Mouse (Mus musculus) liver, adult 2 months (tissue): ENCODE measurements around the gene Esf1. TPM values are rescaled to one million over a fixed set of nuclear protein-coding genes. Genes with fewer than 3 reads are reported as not detected.
"Not testable (repeated sequence)": the region's sequence is repeated elsewhere in the genome, so short reads cannot be mapped to it uniquely, and the experiment has no call there.

ENCODE experiments used
- DNase-seq: peaks from one replicate; pipeline ENCODE4 v3.0.0-alpha.2; 2011; ENCODE audit warnings: low read depth, low spot score; ENCODE audit errors: extremely low read depth
- H3K27ac ChIP-seq: fragments of 200-500 bp; replicated peaks from 2 replicates; pipeline ENCODE4 v1.5.1; 2012; ENCODE audit warnings: low read depth, mild to moderate bottlenecking, control low read depth, inconsistent platforms, low read length; ENCODE audit not compliant: insufficient read depth
- H3K27me3 ChIP-seq: fragments of 200-500 bp; 2 replicates; pipeline ENCODE4 v1.6.1; 2012; ENCODE audit warnings: mild to moderate bottlenecking, moderate library complexity, low read length, inconsistent platforms; ENCODE audit not compliant: control insufficient read depth, insufficient read depth
- H3K36me3 ChIP-seq: fragments of 200-500 bp; 2 replicates; pipeline ENCODE4 v1.6.1; 2012; ENCODE audit warnings: low read length, inconsistent platforms; ENCODE audit not compliant: control insufficient read depth, insufficient read depth
- H3K4me1 ChIP-seq: fragments of 200-500 bp; 2 replicates; pipeline ENCODE4 v1.6.1; 2011; ENCODE audit warnings: low read length; ENCODE audit not compliant: control insufficient read depth, insufficient read depth
- H3K4me3 ChIP-seq: fragments of 200-500 bp; 2 replicates; pipeline ENCODE4 v1.5.1; 2011; ENCODE audit warnings: low read depth, mild to moderate bottlenecking, control low read depth, low read length, moderate library complexity; ENCODE audit not compliant: insufficient read depth
- H3K79me2 ChIP-seq: fragments of 200-500 bp; 2 replicates; pipeline ENCODE4 v1.6.1; 2012; ENCODE audit warnings: inconsistent platforms, mild to moderate bottlenecking, low read length, moderate library complexity; ENCODE audit not compliant: control insufficient read depth, insufficient read depth
- H3K9ac ChIP-seq: fragments of 200-500 bp; 2 replicates; pipeline ENCODE4 v1.6.1; 2012; ENCODE audit warnings: low read depth, mild to moderate bottlenecking, control low read depth, inconsistent platforms, low read length
- CTCF ChIP-seq: fragments of 200-500 bp; IDR thresholded peaks from 2 replicates; pipeline ENCODE4 v1.5.1; 2011; ENCODE audit warnings: low read depth, low read length, control low read depth
- POLR2A ChIP-seq: fragments of 200-500 bp; IDR thresholded peaks from 2 replicates; pipeline ENCODE4 v1.6.1; 2011; ENCODE audit warnings: low read length, control low read depth; ENCODE audit not compliant: insufficient read depth; ENCODE audit errors: extremely low read depth
- WGBS: fragments of 180-500 bp; shearing (Covaris S2); methylation state at CpG from one replicate; pipeline ENCODE4 v1.1.7; 2018; 5-methylcytosine and 5-hydroxymethylcytosine counted together
- polyA plus RNA-seq: library from polyadenylated mRNA; depleted of rRNA; stranded (reverse); fragments of >200 nt; gene quantifications from 2 replicates; pipeline ENCODE4 v1.2.3, GENCODE M21; 2012
- total RNA-seq: library from RNA; depleted of rRNA; stranded (reverse); fragments of >200 nt; gene quantifications from 2 replicates; pipeline ENCODE4 v1.2.3, GENCODE M21; 2014

Gene Esf1
- total and polyA plus RNA-seq, 2 experiments, result 0.71 to 10.6 TPM

- no peak overlapping the region for H3K9ac ChIP-seq
- H3K4me1 ChIP-seq, result no peaks in the 10 kb centered on the region
- no peaks in the 10 kb centered on the region for H3K79me2 ChIP-seq
- TF ChIP-seq CTCF (no peak), POLR2A (no peak)
- H3K27me3 ChIP-seq, result no peaks in the 10 kb centered on the region
- H3K4me3 ChIP-seq, result no peak overlapping the region
- no peak for DNase-seq
- 80% methylated on average over 3 of the region's 3 CpGs for WGBS
- H3K36me3 ChIP-seq, result no peaks in the 10 kb centered on the region
- H3K27ac ChIP-seq, result no peak overlapping the region
These were observed 70.4 kb downstream of the Esf1 start for GRCm38 (mm10) chr2:140099971-140100370.

- no peak for TF ChIP-seq CTCF
- TF ChIP-seq POLR2A, result no peak
- no peak for DNase-seq
- H3K9ac ChIP-seq, result no peak overlapping the region
- H3K27ac ChIP-seq, result no peak overlapping the region
- WGBS, result 83% methylated on average over 3 of the region's 3 CpGs
- no peaks in the 10 kb centered on the region for H3K36me3 ChIP-seq
- no peak overlapping the region for H3K4me3 ChIP-seq
- no peaks in the 10 kb centered on the region for H3K4me1 ChIP-seq
- H3K79me2 ChIP-seq, result no peaks in the 10 kb centered on the region
- H3K27me3 ChIP-seq, result no peaks in the 10 kb centered on the region
These were observed 73.2 kb downstream of the Esf1 start for GRCm38 (mm10) chr2:140097131-140097591.

GRCm38 (mm10) chr2:140096034-140096433, 74.3 kb downstream of the Esf1 start:
- no peak overlapping the region for H3K27ac ChIP-seq
- no peaks in the 10 kb centered on the region for H3K36me3 ChIP-seq
- no peak for DNase-seq
- H3K4me1 ChIP-seq, result no peaks in the 10 kb centered on the region
- 90% methylated on average over 5 of the region's 5 CpGs for WGBS
- H3K9ac ChIP-seq, result no peak overlapping the region
- TF ChIP-seq CTCF (no peak), POLR2A (no peak)
- no peaks in the 10 kb centered on the region for H3K27me3 ChIP-seq
- no peak overlapping the region for H3K4me3 ChIP-seq
- no peaks in the 10 kb centered on the region for H3K79me2 ChIP-seq

GRCm38 (mm10) chr2:140093433-140093832, 76.9 kb downstream of the Esf1 start:
- TF ChIP-seq POLR2A (no peak), CTCF (no peak)
- H3K9ac ChIP-seq, result no peak overlapping the region
- 91% methylated on average over 5 of the region's 5 CpGs for WGBS

GRCm38 (mm10) chr2:140084245-140084644, 86.1 kb downstream of the Esf1 start:
- H3K79me2 ChIP-seq, result no peaks in the 10 kb centered on the region
- no peak overlapping the region for H3K9ac ChIP-seq
- no peak overlapping the region for H3K4me3 ChIP-seq
- no peak overlapping the region for H3K27ac ChIP-seq
- no peaks in the 10 kb centered on the region for H3K4me1 ChIP-seq
- no peak for TF ChIP-seq CTCF
- no peak for TF ChIP-seq POLR2A
- DNase-seq, result no peak
- 88% methylated on average over 7 of the region's 7 CpGs for WGBS
- H3K36me3 ChIP-seq, result no peaks in the 10 kb centered on the region
- H3K27me3 ChIP-seq, result no peaks in the 10 kb centered on the region

More at GRCm38 (mm10) chr2:140093433-140093832, 76.9 kb downstream of the Esf1 start:
- no peaks in the 10 kb centered on the region for H3K4me1 ChIP-seq
- no peak overlapping the region for H3K4me3 ChIP-seq
- H3K27ac ChIP-seq, result no peak overlapping the region
- no peak for DNase-seq
- H3K79me2 ChIP-seq, result no peaks in the 10 kb centered on the region
- no peaks in the 10 kb centered on the region for H3K36me3 ChIP-seq
- H3K27me3 ChIP-seq, result no peaks in the 10 kb centered on the region

- no peaks in the 10 kb centered on the region for H3K27me3 ChIP-seq
- H3K36me3 ChIP-seq, result no peaks in the 10 kb centered on the region
- no peak overlapping the region for H3K4me3 ChIP-seq
- H3K9ac ChIP-seq, result no peak overlapping the region
- no peaks in the 10 kb centered on the region for H3K79me2 ChIP-seq
- WGBS, result 87% methylated on average over 11 of the region's 11 CpGs
- no peak overlapping the region for H3K27ac ChIP-seq
- DNase-seq, result no peak
- H3K4me1 ChIP-seq, result no peaks in the 10 kb centered on the region
- no peak for TF ChIP-seq POLR2A
- no peak for TF ChIP-seq CTCF
These were observed 89.4 kb downstream of the Esf1 start for GRCm38 (mm10) chr2:140080747-140081577.

GRCm38 (mm10) chr2:140079284-140079683, 91.1 kb downstream of the Esf1 start:
- not testable (repeated sequence) for H3K79me2 ChIP-seq, H3K9ac ChIP-seq

More at GRCm38 (mm10) chr2:140079284-140079683, 91.1 kb downstream of the Esf1 start:
- not testable (repeated sequence) for H3K27me3 ChIP-seq, DNase-seq, H3K4me3 ChIP-seq, H3K36me3 ChIP-seq, H3K27ac ChIP-seq, H3K4me1 ChIP-seq
